Mouse (Mus musculus) heart, embryonic 13.5 days (tissue): ENCODE measurements around the gene Pold3. TPM values are rescaled to one million over a fixed set of nuclear protein-coding genes. Genes with fewer than 3 reads are reported as not detected.

Source experiments
- ATAC-seq: fragments of 200-750 bp; cut with Nextera tagmentation; 2 replicates; pipeline ENCODE4 v1.8.0; 2017; ENCODE audit warnings: moderate TSS enrichment; ENCODE audit not compliant: insufficient number of reproducible peaks, low FRiP score, low TSS enrichment; ENCODE audit errors: extremely low read depth
- H3K27ac ChIP-seq: fragments of 300-500 bp; sonication (generic); replicated peaks from 2 replicates; pipeline ENCODE4 v1.5.1; 2015; ENCODE audit warnings: moderate library complexity, mild to moderate bottlenecking, inconsistent platforms
- H3K27me3 ChIP-seq: fragments of 300-500 bp; sonication (generic); replicated peaks from 2 replicates; pipeline ENCODE4 v1.6.1; 2015; ENCODE audit warnings: mild to moderate bottlenecking, inconsistent platforms
- H3K36me3 ChIP-seq: fragments of 300-500 bp; sonication (generic); 2 replicates; pipeline ENCODE4 v1.6.1; 2015; ENCODE audit warnings: mild to moderate bottlenecking, inconsistent platforms
- H3K4me1 ChIP-seq: fragments of 300-500 bp; sonication (generic); 2 replicates; pipeline ENCODE4 v1.6.1; 2015; ENCODE audit warnings: inconsistent platforms
- H3K4me2 ChIP-seq: fragments of 300-500 bp; sonication (generic); 2 replicates; pipeline ENCODE4 v1.6.1; 2015; ENCODE audit warnings: inconsistent platforms, mild to moderate bottlenecking, moderate library complexity
- H3K4me3 ChIP-seq: fragments of 300-500 bp; sonication (generic); 2 replicates; pipeline ENCODE4 v1.5.1; 2015; ENCODE audit warnings: moderate library complexity, mild to moderate bottlenecking, inconsistent platforms
- H3K9ac ChIP-seq: fragments of 300-500 bp; sonication (generic); 2 replicates; pipeline ENCODE4 v1.6.1; 2015; ENCODE audit warnings: inconsistent platforms, mild to moderate bottlenecking, moderate library complexity
- H3K9me3 ChIP-seq: fragments of 300-500 bp; sonication (generic); 2 replicates; pipeline ENCODE4 v1.6.1; 2016; ENCODE audit warnings: inconsistent platforms
- WGBS: fragments of 180-500 bp; shearing (Covaris S2); methylation state at CpG from one replicate; pipeline ENCODE4 v1.1.7; 2015; ENCODE audit warnings: mixed read lengths; 5-methylcytosine and 5-hydroxymethylcytosine counted together
- polyA plus RNA-seq: library from polyadenylated mRNA; unstranded; fragments of >200 nt; fragmentation: Nextera tagmentation; extraction: Ambion mirVana; gene quantifications from 2 replicates; pipeline ENCODE4 v1.2.1, GENCODE M21; 2015

Pold3 gene
- 34.8 and 36.5 TPM in 2 replicates for polyA plus RNA-seq

DNA sequence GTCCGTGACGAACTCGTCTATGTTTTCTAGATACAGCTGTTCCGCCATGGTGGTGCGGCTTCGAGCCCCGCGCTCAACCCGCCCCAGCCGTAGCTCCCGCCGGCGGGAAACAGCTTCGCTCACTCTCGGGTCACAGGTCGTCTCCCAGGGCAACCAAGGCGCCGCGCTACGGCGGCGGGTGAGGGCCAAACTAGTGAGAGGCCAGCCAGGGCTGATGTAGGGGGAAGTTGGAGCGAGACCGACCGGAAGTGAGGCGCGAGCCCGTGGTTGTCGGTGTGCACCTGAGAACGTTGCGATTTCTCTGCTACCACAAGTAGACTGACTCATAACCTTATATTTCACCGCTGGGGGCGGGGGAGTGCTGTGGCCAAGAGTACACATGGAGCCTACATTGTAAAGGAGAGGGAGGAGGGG, at the start of gene Pold3:
Pold3 (minus strand) TSS at position 190 of the 414 bp plus-strand sequence.
- Histone ChIP-seq H3K9ac (peak within 1 kb of the TSS; percentile 92), H3K4me3 (peak within 1 kb of the TSS; percentile 81), H3K36me3 (peaks cover 29% of the 10 kb centered on the region), H3K27ac (peak within 1 kb of the TSS; percentile 87), H3K4me2 (peak within 1 kb of the TSS; percentile 82), H3K9me3 (peaks cover 4% of the 10 kb centered on the region; the same call in 1 of the 2 replicates), H3K27me3 (no peaks in the 10 kb centered on the region), H3K4me1 (peaks cover 18% of the 10 kb centered on the region)
- under 1% methylated on average over 32 of the region's 33 CpGs for WGBS
- peak; percentile 87 for ATAC-seq

DNA sequence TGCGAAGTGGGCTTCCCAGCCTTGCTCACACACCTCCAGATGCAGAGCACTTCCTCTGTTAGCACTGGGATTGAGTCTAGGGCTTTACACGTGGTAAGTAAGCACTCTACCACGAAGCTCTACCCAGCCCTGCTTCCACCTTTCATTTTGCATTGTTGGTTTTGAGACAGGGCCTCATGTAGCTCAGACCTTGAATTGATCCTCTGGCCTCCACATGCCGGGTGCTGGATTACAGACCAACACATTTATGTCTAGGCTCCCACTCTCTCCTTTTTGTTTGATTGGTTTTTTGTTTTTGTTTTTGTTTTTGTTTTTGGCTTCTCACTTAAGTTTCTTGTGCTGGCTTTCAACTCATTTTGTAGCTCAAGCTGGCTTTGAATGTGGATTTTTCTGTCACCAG, 49.4 kb upstream of the Pold3 start:
- ATAC-seq = no peak
- WGBS = 63% methylated on average over 4 of the region's 4 CpGs
- Histone ChIP-seq H3K36me3 (no peaks in the 10 kb centered on the region), H3K9me3 (no peaks in the 10 kb centered on the region), H3K27ac (no peak overlapping the region), H3K27me3 (no peaks in the 10 kb centered on the region; the same call in 1 of the 2 replicates), H3K4me1 (no peaks in the 10 kb centered on the region), H3K4me2 (no peak overlapping the region), H3K9ac (no peak overlapping the region), H3K4me3 (no peak overlapping the region)

DNA sequence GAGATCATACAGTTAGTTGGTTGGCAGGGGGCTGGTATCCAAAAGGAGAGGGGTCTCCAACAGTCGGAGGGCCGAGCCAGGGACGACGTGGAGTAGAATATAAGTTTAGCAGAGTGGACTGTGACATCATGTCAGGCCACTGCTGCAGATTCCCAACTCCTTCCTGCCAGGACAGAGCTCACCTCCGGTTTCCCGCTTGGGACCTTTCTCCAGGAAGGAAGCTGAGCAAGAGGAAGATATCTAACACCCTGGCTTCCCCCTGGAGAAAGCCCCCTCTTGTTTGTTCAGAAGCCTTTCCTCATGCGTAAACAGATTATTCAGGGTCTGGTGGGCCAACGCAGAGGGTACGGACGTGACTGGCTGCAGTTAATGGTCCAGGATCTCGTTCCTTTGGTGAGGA, 47.3 kb upstream of the Pold3 start:
- Histone ChIP-seq H3K9me3 (no peaks in the 10 kb centered on the region), H3K4me1 (no peaks in the 10 kb centered on the region), H3K9ac (no peak overlapping the region), H3K27me3 (no peaks in the 10 kb centered on the region), H3K36me3 (no peaks in the 10 kb centered on the region), H3K4me3 (no peak overlapping the region), H3K4me2 (no peak overlapping the region), H3K27ac (0 out of 2 replicates have a peak overlapping the region, but pooled peaks have one; percentile 3)
- ATAC-seq = no peak
- WGBS = 56% methylated on average over 11 of the region's 11 CpGs

DNA sequence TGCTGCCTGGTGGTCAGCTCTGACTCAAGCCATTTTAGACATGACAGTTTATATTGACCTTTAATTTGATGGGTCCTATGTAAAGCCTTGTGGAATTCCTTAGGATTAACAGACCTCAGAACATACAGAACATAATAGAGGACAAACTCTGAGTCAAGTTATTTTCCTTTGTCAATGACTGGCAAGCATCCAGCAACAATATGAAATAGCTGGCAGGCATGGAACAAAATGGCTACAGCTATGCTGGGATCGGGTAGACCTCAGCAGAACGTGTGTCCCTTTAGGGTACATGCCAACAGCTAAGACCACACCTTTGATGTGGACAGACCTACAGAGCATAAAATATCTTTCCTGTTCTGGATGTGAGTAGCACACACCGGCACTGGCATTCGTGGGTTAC, 42.1 kb upstream of the Pold3 start:
- H3K4me1 ChIP-seq = peaks cover 7% of the 10 kb centered on the region
- H3K27me3 ChIP-seq = no peaks in the 10 kb centered on the region
- no peak overlapping the region for H3K27ac ChIP-seq
- H3K4me2 ChIP-seq = no peak overlapping the region
- WGBS = 71% methylated on average over 4 of the region's 4 CpGs
- no peak overlapping the region for H3K4me3 ChIP-seq
- no peak overlapping the region for H3K9ac ChIP-seq
- H3K36me3 ChIP-seq = peaks cover 6% of the 10 kb centered on the region
- ATAC-seq = no peak
- no peaks in the 10 kb centered on the region for H3K9me3 ChIP-seq

DNA sequence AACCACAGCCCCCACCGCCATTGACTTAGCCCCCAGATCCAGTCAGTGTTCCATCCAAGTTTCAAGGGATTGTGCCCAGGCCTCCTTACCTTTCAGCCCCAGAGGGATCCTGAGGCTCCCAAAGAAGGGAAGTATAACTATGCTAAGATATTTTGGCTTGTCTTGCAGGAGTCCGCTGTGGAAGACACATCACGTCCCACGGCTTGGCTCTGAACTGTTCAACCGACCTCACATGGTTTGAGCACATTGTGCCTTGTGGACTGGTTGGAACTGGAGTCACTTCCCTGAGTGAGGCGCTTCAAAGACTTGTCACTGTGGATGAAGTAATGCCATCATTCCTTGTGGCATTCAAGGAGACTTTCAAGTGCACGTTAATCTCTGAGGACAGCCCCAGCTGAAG, 38.6 kb upstream of the Pold3 start:
- Histone ChIP-seq H3K36me3 (peaks cover 6% of the 10 kb centered on the region), H3K27me3 (no peaks in the 10 kb centered on the region), H3K4me3 (peak overlapping the region; percentile 92), H3K4me1 (peaks cover 7% of the 10 kb centered on the region), H3K9ac (peak overlapping the region; percentile 95), H3K9me3 (no peaks in the 10 kb centered on the region), H3K4me2 (peak overlapping the region; percentile 96), H3K27ac (peak overlapping the region; percentile 97)
- ATAC-seq = no peak
- 65% methylated on average over 7 of the region's 7 CpGs for WGBS

DNA sequence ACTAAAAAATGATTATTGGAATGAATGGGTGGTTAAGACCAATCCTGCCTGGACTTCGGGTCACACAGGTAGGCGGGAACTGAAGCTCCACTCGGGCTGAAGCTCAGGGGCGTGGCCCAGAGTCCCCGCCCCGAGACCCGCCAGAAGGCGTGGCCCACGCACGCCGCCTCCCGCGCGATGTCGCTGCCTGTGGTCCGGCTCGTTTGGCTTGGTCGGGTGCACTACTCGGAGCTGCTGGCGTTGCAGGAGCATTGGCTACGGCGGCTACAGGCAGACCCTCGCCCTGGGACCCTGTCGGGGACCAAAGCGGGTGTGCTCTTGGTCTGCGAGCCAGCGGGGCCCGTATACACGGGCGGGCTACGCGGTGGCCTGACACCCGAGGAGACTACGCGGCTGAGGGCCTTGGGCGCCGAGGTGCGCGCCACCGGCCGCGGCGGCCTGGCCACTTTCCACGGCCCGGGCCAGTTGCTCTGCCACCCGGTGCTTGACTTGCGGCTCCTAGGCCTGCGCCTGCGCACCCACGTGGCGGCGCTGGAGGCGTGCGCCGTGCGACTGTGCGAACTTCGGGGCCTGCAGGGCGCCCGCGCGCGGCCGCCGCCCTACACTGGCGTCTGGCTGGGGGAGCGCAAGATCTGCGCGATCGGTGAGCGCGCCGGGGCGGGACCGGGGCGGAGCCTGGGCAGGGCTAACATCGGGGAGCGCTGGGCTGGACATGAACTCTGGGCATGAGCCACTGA, 37.9 kb upstream of the Pold3 start, which contains the start of gene Lipt2:
Lipt2 (plus strand) TSS at position 173 of the 737 bp plus-strand sequence.
- peaks cover 6% of the 10 kb centered on the region for H3K36me3 ChIP-seq
- peak within 1 kb of the TSS; percentile 95 for H3K9ac ChIP-seq
- no peaks in the 10 kb centered on the region for H3K9me3 ChIP-seq
- under 1% methylated on average over 71 of the region's 78 CpGs for WGBS
- ATAC-seq = peak; percentile 89
- peak within 1 kb of the TSS; percentile 97 for H3K27ac ChIP-seq
- peak within 1 kb of the TSS; percentile 96 for H3K4me2 ChIP-seq
- peaks cover 7% of the 10 kb centered on the region for H3K4me1 ChIP-seq
- peak within 1 kb of the TSS; percentile 92 for H3K4me3 ChIP-seq
- H3K27me3 ChIP-seq = no peaks in the 10 kb centered on the region

DNA sequence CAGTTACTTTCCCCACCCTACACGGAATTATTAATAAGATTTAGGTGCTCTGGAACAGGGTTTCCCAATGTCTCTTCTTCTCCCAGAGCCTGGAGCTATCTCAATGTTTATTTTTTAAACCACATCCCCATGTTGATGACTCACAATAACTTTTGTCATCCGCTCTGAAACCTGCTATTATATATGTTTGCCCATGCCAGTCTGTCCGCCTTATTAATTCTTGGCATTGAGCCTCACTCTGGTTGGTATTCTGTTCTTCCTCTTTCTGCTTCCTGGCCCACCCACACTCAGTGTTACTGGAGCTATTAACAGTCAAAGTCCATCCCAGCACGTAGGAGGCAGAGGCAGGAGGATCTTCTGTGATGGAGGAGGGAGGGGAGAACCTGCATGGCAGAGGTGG, 36.3 kb upstream of the Pold3 start:
- Histone ChIP-seq H3K27ac (no peak overlapping the region), H3K4me3 (no peak overlapping the region), H3K36me3 (peaks cover 6% of the 10 kb centered on the region), H3K9ac (no peak overlapping the region), H3K4me2 (no peak overlapping the region), H3K9me3 (no peaks in the 10 kb centered on the region), H3K27me3 (no peaks in the 10 kb centered on the region), H3K4me1 (peaks cover 7% of the 10 kb centered on the region)
- 70% methylated on average over 4 of the region's 4 CpGs for WGBS
- no peak for ATAC-seq

DNA sequence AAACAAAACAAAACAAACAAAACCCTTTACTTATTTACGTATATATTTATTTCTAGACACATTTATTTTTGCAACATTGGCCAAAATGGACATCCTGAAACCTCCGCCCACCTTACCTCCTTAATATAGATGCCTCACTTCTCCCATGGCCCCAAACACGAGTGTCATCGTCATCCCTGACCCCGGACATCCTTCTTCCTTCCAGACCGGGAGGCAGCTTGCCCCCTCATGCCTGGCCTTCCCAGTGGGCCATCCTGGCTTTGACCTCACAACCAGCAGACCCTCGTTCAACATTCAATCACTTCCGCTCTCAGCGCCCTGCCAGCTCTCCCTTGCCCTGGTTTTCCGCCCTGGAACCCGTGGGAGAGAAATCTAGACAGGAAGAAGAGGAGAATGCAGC, 29.3 kb upstream of the Pold3 start:
- no peak for ATAC-seq
- no peaks in the 10 kb centered on the region for H3K27me3 ChIP-seq
- H3K4me2 ChIP-seq = no peak overlapping the region
- H3K9ac ChIP-seq = no peak overlapping the region
- H3K36me3 ChIP-seq = no peaks in the 10 kb centered on the region
- no peaks in the 10 kb centered on the region for H3K9me3 ChIP-seq
- no peak overlapping the region for H3K4me3 ChIP-seq
- no peak overlapping the region for H3K27ac ChIP-seq
- 75% methylated on average over 11 of the region's 11 CpGs for WGBS
- H3K4me1 ChIP-seq = 0 out of 2 replicates have a peak, but pooled peaks cover 2% of the 10 kb centered on the region

DNA sequence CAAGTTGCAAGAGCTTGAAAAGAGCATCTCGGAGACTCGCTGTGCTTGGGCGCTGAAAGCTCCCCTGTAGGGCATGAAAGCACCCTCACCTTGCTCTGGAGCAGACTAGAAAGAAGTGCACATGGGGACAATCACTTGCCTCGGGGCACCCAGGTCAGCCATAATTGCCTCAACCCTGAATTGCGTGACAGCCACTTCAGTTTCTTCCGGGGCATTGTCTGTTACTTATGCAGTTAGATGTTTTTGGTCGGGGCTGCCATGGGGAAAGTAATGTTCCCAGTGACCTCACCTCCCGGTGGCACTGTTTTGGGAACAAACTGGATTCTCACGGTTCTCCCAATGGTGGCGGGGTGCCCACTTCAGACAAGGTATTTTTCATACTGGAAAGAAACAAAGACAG, 28.7 kb upstream of the Pold3 start:
- WGBS = 60% methylated on average over 10 of the region's 10 CpGs
- ATAC-seq = no peak
- no peak overlapping the region for H3K9ac ChIP-seq

DNA sequence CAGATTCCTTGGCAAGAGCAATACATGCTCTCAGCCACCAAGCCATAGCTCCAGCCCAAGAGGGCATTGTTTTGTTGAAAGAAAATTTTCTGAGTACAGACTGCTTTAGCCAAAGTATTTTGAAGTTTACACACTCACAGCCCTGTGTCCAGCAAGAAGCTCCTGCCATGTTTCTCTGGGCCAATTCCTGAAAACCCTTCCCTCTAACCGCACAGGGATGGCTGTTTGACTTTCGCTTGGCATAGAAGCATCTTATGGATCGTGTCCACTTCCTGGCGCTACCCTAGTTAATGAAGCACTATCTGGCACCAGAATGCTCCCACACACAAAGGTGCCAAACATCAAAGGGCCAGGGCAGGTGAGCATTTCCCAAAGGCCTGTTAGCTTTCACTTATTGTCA, 27.2 kb upstream of the Pold3 start:
- Histone ChIP-seq H3K27me3 (no peaks in the 10 kb centered on the region), H3K4me1 (0 out of 2 replicates have a peak, but pooled peaks cover 2% of the 10 kb centered on the region), H3K9me3 (no peaks in the 10 kb centered on the region), H3K9ac (no peak overlapping the region), H3K4me3 (no peak overlapping the region), H3K4me2 (no peak overlapping the region), H3K36me3 (no peaks in the 10 kb centered on the region), H3K27ac (no peak overlapping the region)
- ATAC-seq = no peak
- WGBS = 85% methylated on average over 4 of the region's 4 CpGs

More for the DNA sequence above, 28.7 kb upstream of the Pold3 start:
- H3K4me3 ChIP-seq = no peak overlapping the region
- no peak overlapping the region for H3K4me2 ChIP-seq
- H3K27me3 ChIP-seq = no peaks in the 10 kb centered on the region
- no peaks in the 10 kb centered on the region for H3K9me3 ChIP-seq
- no peak overlapping the region for H3K27ac ChIP-seq
- 0 out of 2 replicates have a peak, but pooled peaks cover 2% of the 10 kb centered on the region for H3K4me1 ChIP-seq
- no peaks in the 10 kb centered on the region for H3K36me3 ChIP-seq

DNA sequence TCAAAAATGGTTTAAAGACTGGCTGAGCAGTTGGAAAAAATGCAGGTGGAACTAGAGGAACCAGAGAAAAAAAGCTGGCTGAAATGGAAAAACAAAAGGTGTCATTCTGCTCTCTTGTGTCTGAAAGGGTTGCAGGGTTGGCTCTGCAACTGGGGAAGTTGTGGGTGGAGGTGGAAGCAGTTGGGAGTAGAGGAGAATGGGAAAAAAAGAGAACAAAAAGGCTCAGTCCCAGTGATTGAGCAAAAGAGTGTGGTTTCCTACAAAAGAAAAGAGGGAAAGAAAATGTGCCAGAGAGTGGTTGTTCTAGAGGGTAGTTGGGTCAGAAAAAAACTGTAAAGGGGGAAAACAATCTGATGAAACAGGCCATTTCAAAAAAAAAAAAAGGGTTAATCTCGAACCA, 19.2 kb upstream of the Pold3 start:
- no peak for ATAC-seq

DNA sequence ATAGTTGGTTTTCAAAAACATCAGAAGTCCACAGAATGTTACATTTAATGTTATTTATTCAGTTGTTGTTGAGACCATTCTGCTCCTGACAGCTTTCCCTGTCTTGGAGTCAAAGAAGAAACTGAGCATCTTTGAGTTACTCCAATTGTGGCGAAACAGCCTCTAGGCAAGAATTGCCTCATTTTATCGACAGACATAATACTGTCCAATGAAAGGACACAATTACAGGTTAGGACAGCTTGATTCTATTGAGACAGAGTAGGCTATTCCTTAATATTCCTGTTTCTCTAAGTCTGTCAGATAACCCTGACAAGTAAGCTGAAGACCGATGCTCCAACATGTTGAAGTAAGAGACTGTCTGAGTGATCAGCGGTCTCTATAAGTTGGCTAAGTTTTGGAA, 16.7 kb upstream of the Pold3 start:
- no peaks in the 10 kb centered on the region for H3K4me1 ChIP-seq
- H3K36me3 ChIP-seq = no peaks in the 10 kb centered on the region
- no peak overlapping the region for H3K4me3 ChIP-seq
- no peak overlapping the region for H3K4me2 ChIP-seq
- ATAC-seq = no peak
- no peak overlapping the region for H3K9ac ChIP-seq
- no peak overlapping the region for H3K27ac ChIP-seq
- H3K27me3 ChIP-seq = no peaks in the 10 kb centered on the region
- WGBS = 91% methylated on average over 4 of the region's 4 CpGs
- no peaks in the 10 kb centered on the region for H3K9me3 ChIP-seq

More for the DNA sequence above, 19.2 kb upstream of the Pold3 start:
- 61% methylated on average over 1 of the region's 1 CpGs for WGBS
- Histone ChIP-seq H3K4me3 (no peak overlapping the region), H3K27me3 (no peaks in the 10 kb centered on the region), H3K9ac (no peak overlapping the region), H3K36me3 (no peaks in the 10 kb centered on the region), H3K27ac (no peak overlapping the region), H3K9me3 (no peaks in the 10 kb centered on the region), H3K4me1 (no peaks in the 10 kb centered on the region), H3K4me2 (no peak overlapping the region)
